ENCODE assay signal across 13 mouse cellular contexts in the genomic region with DNA sequence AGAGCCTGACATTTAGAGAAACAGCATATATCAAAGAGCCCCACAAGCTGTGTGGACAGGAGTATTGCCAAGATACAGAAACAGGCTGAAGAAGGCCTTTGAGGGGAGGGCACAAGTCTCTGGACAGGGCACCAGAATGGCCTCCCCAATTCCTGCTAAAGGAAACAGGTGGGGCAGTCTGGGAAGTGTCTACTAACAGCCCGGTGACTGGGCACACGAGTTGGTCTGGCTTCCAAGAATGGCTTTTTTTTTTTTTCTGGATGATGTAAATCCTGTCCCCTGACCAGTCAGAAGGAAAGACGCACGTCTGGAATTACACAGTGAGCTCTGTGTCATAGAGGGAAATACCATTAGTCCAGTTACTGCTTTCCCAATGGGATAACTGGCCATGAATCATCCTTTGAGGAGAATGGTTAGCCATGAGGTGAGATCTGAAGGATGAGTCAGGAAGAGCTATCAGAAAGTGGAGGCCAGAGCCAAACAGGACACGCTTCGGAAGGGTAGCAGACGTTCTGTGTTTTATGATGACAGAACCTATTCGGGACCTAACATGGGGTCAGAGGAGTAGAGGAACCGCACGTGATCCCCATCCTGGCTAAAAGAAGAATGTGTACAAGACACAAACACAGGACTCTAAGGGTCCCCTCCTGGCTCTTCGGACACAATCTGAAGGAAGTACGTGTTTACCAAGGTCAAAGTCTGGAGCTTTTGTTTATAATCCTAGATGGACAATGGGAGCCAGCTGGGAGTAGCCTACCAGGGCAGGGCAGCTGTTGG. TPM values are rescaled to one million over a fixed set of nuclear protein-coding genes. Genes with fewer than 3 reads are reported as not detected.
DNase-seq lines count a peak whose midpoint lies in the region.
"Had no signal": no experiment of that assay in that cellular context is flagged by ENCODE, and none has a peak within 500 bp of the region (broad histone marks: within the 10 kb centered on the region; RNA-seq: fewer than 3 reads in every experiment).

No protein-coding gene starts in this region.

- peak; percentile 35 for DNase-seq in adrenal gland, adult 8-10 months
- no peak for DNase-seq in adrenal gland, postnatal 10 days
- DNase-seq in kidney, adult 9 months: peak; percentile 60
- DNase-seq in kidney, postnatal 4 days: no peak
- peak; percentile 33 for DNase-seq in Muller cell, postnatal 12 days (ENCODE audit: inconsistent ontology term)
- peak; percentile 66 for DNase-seq in lung, postnatal 10 days
- no peak for DNase-seq in urinary bladder, postnatal 36 days (ENCODE audit: low spot score in 2 of 2)
- no peak for DNase-seq in left cerebral cortex, adult 9 months (ENCODE audit: low spot score in 2 of 2)
- DNase-seq: cerebellum, adult 2 months; heart, adult 18-20 months; heart, postnatal 10 days; right cerebral cortex, adult 18-20 months; thymus, adult 18-20 months had no signal

RNA-seq across cellular contexts. Expression of gene Cdh5, which starts 20.4 kb away (rescaled TPM):
- total RNA-seq in adrenal gland, adult 8-10 months (2022): 10 to 100 TPM; 35.5 to 62.6 (median 44.2) TPM
- total RNA-seq in adrenal gland, postnatal 10 days (2021): 100 to 1,000 TPM; 161 to 189 TPM

RNA-seq across cellular contexts. Expression of gene Bean1, which starts 48.4 kb away (rescaled TPM):
- 10 to 100 TPM in 1 of 4 experiments, 1 to 10 TPM in 3; 3.3 to 10.8 (median 4.8) TPM for total RNA-seq in adrenal gland, adult 8-10 months (2022)
- 1 to 10 TPM; 4.5 to 5.7 TPM for total RNA-seq in adrenal gland, postnatal 10 days (2021)

Comparison
In these comparisons a context has a peak if more than half of its experiments do, and no peak if none do; other contexts are left out.
1. DNase-seq: peak in adrenal gland, adult 8-10 months (single experiment), kidney, adult 9 months (single experiment), Muller cell, postnatal 12 days (single experiment) and lung, postnatal 10 days (single experiment); none in adrenal gland, postnatal 10 days (single experiment), kidney, postnatal 4 days (0 of 2), urinary bladder, postnatal 36 days (0 of 2) and left cerebral cortex, adult 9 months (0 of 2).